Mouse (Mus musculus): ENCODE data around the gene Cckar. TPM values are rescaled to one million over a fixed set of nuclear protein-coding genes. Genes with fewer than 3 reads are reported as not detected.
"Not testable (repeated sequence)": the region's sequence is repeated elsewhere in the genome, so short reads cannot be mapped to it uniquely, and the experiment has no call there.

The Cckar gene
- polyA plus RNA-seq, 1 experiment from 2014 or later, result 1.1 TPM

DNA sequence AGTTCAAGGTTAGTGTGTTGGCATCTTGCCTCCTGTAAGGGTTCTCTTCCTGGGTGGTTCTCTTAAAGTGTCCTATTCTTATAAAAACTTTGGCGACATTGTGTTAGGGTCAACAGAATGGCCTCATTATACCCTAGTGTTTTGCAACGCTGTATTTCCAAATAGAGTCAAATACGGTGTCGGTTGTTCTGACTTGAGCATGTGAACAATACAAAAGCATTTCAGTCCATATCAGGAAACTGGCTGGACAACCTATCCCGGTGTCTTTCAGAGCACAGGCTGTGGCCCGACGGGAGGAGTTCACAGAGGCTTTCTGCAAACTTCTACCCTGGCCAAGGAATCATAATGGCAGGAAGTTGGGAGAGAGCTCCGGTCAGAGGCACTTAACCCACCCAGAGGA, 15.4 kb downstream of the Cckar start:
- H3K36me3 ChIP-seq, result no peaks in the 10 kb centered on the region

DNA sequence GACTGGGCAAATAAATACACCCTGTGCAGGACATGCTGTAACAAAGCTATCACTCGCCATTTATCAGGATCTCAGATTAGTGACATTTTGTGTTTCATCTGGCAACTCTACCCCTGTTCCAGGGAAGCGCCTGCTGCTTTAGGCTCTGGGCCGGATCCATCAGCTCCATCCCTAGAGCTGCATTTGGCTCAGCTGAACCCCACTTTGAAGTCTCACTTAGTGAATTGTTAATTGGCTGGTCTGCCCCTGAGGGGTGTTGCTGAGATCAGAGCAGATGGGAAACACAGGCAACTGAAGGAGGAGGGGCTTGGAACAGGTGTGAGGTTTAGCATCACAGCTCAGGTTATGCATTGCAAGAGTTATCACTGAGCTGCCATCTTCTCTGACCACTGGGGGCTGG, 15.9 kb downstream of the Cckar start:
- 72% methylated on average over 3 of the region's 3 CpGs for WGBS
- Histone ChIP-seq H3K9ac (no peak overlapping the region), H3K36me3 (no peaks in the 10 kb centered on the region), H3K4me1 (replicated peaks) (no peaks in the 10 kb centered on the region), H3K4me3 (no peak overlapping the region), H3K9me3 (no peaks in the 10 kb centered on the region), H3K27me3 (no peaks in the 10 kb centered on the region), H3K27ac (replicated peaks) (no peak overlapping the region), H3K4me2 (no peak overlapping the region)
- ATAC-seq (ENCODE audit: low FRiP score, low read depth), result no peak

More for the DNA sequence above, 15.4 kb downstream of the Cckar start:
- no peaks in the 10 kb centered on the region for H3K27me3 ChIP-seq
- no peaks in the 10 kb centered on the region for H3K4me1 ChIP-seq (replicated peaks)
- ATAC-seq (ENCODE audit: low FRiP score, low read depth), result no peak
- H3K4me3 ChIP-seq, result no peak overlapping the region
- no peak overlapping the region for H3K9ac ChIP-seq
- 90% methylated on average over 8 of the region's 8 CpGs for WGBS
- no peak overlapping the region for H3K27ac ChIP-seq (replicated peaks)
- H3K9me3 ChIP-seq, result no peaks in the 10 kb centered on the region
- H3K4me2 ChIP-seq, result no peak overlapping the region

DNA sequence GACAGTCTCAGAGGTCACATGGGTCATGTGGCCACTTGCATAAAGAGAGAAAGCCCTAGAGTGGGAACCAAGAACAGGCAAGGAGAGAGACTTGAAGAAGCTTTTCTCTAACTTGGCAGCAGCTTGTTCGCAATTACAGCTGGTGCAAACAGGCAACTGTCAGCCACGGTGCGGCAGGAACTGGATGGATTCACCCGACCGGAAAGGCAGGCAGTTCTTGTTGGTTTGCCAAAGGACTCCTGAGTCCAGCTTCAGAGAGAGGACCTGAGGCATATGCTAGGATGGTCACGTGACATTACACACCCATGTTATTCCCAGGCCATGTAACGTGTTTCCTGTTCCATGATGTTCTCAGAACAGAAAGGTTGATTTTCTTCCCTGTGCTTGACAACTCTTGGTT, 19.2 kb downstream of the Cckar start:
- Histone ChIP-seq H3K4me1 (replicated peaks) (no peaks in the 10 kb centered on the region), H3K4me3 (no peak overlapping the region), H3K4me2 (no peak overlapping the region), H3K27ac (replicated peaks) (no peak overlapping the region), H3K36me3 (no peaks in the 10 kb centered on the region), H3K27me3 (no peaks in the 10 kb centered on the region), H3K9me3 (no peaks in the 10 kb centered on the region), H3K9ac (no peak overlapping the region)
- 81% methylated on average over 7 of the region's 7 CpGs for WGBS
- ATAC-seq (ENCODE audit: low FRiP score, low read depth), result no peak

DNA sequence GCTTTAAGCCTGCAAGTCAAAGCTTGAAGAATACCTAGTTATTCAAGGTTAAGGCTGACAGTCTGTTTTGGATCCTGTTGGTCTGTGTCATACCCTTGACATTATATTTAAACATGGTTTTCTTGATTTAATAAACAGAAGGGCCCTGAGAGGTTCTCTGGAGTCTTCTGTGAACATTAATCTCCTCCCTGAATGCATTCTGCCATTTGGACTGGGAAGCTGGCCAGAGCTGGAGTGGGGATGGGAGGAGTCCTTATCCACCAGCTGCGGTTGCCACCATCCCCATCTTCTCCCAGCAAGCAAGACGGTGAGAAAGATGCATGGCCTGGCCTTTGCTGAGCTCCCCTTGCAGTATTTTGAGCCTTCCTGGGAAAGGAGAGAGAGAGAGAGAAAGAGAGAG, 21.1 kb downstream of the Cckar start:
- Histone ChIP-seq H3K27me3 (no peaks in the 10 kb centered on the region), H3K4me1 (replicated peaks) (no peaks in the 10 kb centered on the region), H3K9me3 (no peaks in the 10 kb centered on the region), H3K36me3 (no peaks in the 10 kb centered on the region), H3K4me3 (no peak overlapping the region), H3K9ac (no peak overlapping the region), H3K4me2 (no peak overlapping the region), H3K27ac (replicated peaks) (no peak overlapping the region)
- no peak for ATAC-seq (ENCODE audit: low FRiP score, low read depth)
- WGBS, result 69% methylated on average over 2 of the region's 2 CpGs

DNA sequence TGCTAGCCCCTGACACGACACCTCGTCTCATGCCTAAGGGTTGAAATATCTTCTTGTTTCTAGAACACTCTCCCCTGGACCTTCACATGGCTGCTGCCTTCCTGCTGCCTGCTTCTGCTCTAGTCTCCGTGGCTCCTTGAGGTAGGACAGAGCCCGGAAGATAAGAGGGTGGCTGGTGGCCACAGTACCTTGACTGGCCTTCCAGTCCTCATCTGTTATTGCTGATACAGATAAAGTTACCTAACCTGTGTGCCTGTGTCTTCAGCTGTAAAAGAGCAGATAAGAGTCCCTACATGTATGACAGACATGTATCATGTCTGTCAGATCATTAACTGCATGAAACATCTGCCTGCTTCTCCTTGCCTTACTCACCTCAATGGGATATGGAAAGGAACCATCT, 21.9 kb downstream of the Cckar start:
- H3K27ac ChIP-seq (replicated peaks), result no peak overlapping the region
- H3K4me1 ChIP-seq (replicated peaks), result no peaks in the 10 kb centered on the region
- no peak for ATAC-seq (ENCODE audit: low FRiP score, low read depth)
- H3K9me3 ChIP-seq, result no peaks in the 10 kb centered on the region
- no peaks in the 10 kb centered on the region for H3K36me3 ChIP-seq
- no peaks in the 10 kb centered on the region for H3K27me3 ChIP-seq
- WGBS, result 94% methylated on average over 4 of the region's 4 CpGs
- H3K4me3 ChIP-seq, result no peak overlapping the region
- H3K4me2 ChIP-seq, result no peak overlapping the region
- no peak overlapping the region for H3K9ac ChIP-seq

DNA sequence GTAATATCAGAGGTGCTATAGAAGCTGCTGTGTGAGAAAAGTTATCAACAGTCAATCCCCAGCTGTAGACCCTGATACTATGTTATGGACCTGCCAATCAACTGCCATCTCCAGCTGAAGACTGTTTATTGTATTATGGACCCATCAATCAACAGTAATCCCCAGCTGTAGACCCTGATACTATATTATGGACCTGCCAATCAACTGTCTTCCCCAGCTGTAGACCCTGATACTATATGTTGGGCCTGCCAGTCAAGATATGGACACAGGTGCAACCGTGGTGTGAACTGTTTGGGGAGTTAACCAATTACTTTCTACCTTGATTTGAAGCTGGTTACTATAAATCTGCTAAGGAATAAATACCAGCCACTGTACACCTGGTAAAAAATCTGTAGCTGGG, 23.1 kb downstream of the Cckar start:
- Histone ChIP-seq H3K9ac (no peak overlapping the region), H3K4me3 (no peak overlapping the region), H3K4me2 (no peak overlapping the region), H3K36me3 (no peaks in the 10 kb centered on the region), H3K4me1 (replicated peaks) (no peaks in the 10 kb centered on the region), H3K27ac (replicated peaks) (no peak overlapping the region), H3K27me3 (no peaks in the 10 kb centered on the region), H3K9me3 (no peaks in the 10 kb centered on the region)
- 74% methylated on average over 1 of the region's 1 CpGs for whole genome bisulfite sequencing
- no peak for ATAC-seq (ENCODE audit: low FRiP score, low read depth)

DNA sequence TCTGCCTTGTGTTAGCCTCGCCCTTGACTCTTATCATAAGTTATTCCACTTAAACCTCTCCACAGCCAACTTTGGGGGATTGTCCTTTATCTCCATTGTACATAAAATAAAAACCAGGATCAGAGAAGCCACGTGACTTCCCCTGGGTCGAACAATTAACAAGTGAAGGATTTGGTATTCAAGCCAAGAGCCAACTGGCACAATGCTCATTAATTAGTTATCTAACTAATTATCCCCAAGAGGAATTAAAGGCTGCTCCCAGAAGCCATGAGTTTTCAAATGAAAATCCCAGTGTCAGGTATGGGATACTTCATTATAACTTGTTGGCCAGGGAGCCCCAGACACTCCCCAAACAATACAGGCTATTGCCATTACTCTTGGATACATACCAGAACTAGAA, 23.6 kb downstream of the Cckar start:
- no peak overlapping the region for H3K4me3 ChIP-seq
- H3K4me2 ChIP-seq, result no peak overlapping the region
- H3K9me3 ChIP-seq, result no peaks in the 10 kb centered on the region
- no peak overlapping the region for H3K9ac ChIP-seq
- H3K27me3 ChIP-seq, result no peaks in the 10 kb centered on the region
- 63% methylated on average over 3 of the region's 3 CpGs for WGBS
- H3K4me1 ChIP-seq (replicated peaks), result no peaks in the 10 kb centered on the region
- no peaks in the 10 kb centered on the region for H3K36me3 ChIP-seq
- ATAC-seq (ENCODE audit: low FRiP score, low read depth), result no peak
- no peak overlapping the region for H3K27ac ChIP-seq (replicated peaks)

DNA sequence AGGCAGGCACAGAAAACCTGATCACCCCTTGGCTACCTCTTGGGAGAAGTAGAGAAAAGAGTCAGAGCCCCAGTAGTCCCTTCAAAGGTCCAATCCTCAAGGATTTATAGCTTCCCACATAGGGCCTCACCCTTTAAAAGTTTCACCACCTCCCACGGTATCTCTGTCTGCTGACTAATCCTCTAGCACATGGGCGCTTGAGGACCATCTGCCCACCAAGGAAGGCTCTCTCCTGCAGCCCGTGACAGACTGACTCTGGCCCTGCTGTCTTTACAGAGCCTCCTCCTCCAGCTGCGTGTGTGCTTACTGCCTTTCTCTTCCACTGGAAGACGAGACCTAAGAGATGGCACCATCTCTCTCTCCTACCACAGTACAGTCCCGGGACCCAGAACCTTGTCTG, 27.9 kb downstream of the Cckar start:
- H3K9me3 ChIP-seq, result no peaks in the 10 kb centered on the region
- 77% methylated on average over 6 of the region's 6 CpGs for WGBS
- H3K36me3 ChIP-seq, result no peaks in the 10 kb centered on the region
- no peak overlapping the region for H3K4me3 ChIP-seq
- 0 out of 2 replicates have a peak, but pooled peaks cover 4% of the 10 kb centered on the region for H3K4me1 ChIP-seq (replicated peaks)
- no peak for ATAC-seq (ENCODE audit: low FRiP score, low read depth)
- no peak overlapping the region for H3K9ac ChIP-seq
- H3K4me2 ChIP-seq, result no peak overlapping the region
- no peak overlapping the region for H3K27ac ChIP-seq (replicated peaks)
- H3K27me3 ChIP-seq, result no peaks in the 10 kb centered on the region

DNA sequence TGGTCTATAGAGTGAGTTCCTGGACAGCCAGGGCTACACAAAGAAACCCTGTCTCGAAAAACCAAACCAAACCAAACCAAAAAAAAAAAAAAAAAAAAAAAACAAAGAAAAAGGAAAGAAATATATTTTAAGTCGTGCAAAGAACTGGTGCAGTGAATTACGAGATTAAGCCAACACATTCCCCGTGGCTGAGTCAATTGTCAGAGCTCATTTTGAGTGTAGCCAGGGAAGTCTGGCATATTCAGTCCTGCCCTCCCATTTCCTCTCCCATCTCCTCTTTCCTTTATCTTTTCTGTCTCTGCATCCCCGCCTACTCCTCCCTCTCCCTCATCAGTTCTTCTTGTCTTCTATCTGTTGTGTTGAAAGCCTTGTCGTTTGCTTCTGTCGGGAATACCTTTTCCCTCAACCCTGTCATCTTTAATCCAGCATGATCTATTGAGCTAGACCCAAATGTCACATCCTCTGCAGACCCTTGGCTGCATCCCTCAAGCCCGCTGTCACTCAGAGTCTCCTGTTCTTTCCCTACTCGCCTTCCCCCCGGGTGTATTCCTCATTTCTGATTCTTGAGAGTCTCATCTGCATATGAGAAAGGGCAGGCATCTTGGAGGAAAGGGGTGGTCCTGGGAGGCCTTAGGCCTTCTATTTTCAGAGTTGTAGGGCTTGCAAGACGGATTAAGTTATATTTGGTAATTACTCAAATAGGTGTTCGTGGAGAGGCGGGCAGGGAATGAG, 29.3 kb downstream of the Cckar start:
- Histone ChIP-seq H3K27ac (replicated peaks) (no peak overlapping the region), H3K9ac (no peak overlapping the region), H3K4me3 (no peak overlapping the region), H3K4me1 (replicated peaks) (0 out of 2 replicates have a peak, but pooled peaks cover 4% of the 10 kb centered on the region), H3K36me3 (no peaks in the 10 kb centered on the region), H3K27me3 (no peaks in the 10 kb centered on the region), H3K9me3 (no peaks in the 10 kb centered on the region), H3K4me2 (no peak overlapping the region)
- ATAC-seq (ENCODE audit: low FRiP score, low read depth), result no peak
- WGBS, result 44% methylated on average over 13 of the region's 13 CpGs

DNA sequence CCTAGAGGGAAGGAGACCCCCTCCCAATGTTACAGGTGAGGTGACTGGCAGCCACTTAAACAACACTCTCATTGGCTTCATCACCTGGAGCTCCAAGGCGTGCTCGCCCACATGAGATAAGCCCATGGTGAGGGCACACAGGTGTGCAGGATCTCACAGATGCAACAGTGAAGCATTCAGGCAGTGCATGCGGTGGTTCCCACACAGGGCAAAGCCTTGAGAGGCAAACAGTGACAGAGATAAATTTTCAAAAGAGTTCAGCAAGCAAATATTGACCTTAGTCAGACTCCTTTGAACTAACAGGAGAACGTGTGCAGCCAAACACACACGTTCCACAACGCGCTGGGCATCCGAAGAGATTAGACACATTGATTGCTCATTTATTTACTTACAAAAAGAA, 30.8 kb downstream of the Cckar start:
- Histone ChIP-seq H3K36me3 (no peaks in the 10 kb centered on the region), H3K4me1 (replicated peaks) (0 out of 2 replicates have a peak, but pooled peaks cover 4% of the 10 kb centered on the region), H3K4me2 (no peak overlapping the region), H3K9ac (no peak overlapping the region), H3K27me3 (no peaks in the 10 kb centered on the region), H3K9me3 (no peaks in the 10 kb centered on the region), H3K4me3 (no peak overlapping the region), H3K27ac (replicated peaks) (no peak overlapping the region)
- no peak for ATAC-seq (ENCODE audit: low FRiP score, low read depth)
- 89% methylated on average over 8 of the region's 8 CpGs for WGBS

DNA sequence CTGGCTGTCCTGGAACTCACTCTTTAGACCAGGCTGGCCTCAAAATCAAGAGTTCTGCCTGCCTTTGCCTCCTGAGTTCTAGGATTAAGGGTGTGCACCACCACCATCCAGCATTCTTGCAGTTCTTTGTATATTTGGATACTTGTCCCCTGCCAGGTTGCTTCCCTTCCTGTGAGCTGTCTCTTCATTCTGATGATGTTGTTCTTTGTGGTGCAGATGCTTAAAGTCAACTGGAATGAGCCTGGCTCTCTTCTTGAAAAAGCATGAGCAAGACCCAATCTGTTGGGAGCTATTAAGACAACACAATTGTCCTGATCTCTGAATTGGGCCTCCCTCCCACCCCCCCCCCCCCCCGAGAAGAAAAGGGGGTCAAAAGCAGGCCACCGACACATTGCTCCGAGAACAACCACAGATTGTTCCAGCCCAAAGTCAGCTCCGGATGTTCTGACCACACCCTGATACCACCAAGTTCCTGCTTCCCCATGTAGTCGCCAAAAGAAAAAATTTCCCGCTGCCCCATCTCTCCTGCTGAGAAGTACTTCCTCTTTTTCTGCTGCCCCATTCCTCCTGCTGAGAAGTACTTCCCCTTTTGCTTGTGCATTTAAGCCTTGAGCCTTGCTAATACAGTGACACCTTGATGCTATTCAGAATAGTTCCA, 33.9 kb downstream of the Cckar start:
- 93% methylated on average over 5 of the region's 6 CpGs for WGBS

DNA sequence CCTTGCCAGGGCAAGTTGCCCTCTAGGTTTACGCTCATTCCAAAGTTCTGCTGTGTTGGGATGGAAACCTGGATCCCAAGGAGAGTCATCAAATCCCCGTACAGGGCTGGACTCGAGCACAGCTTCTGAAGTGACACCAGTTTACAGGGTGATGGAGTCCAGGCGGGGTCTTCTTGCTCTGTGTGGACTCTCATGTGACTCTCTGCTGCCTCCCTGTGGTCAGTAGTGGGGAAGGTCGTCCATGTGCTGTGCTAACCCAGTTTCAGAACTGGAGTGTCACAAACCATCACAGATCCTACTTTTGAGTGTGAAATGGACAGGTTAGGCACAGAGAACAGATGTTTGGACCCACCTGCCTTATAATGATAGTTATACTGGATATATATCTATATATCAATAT, 35.2 kb downstream of the Cckar start:
- Histone ChIP-seq H3K4me3 (no peak overlapping the region), H3K27ac (replicated peaks) (no peak overlapping the region), H3K4me1 (replicated peaks) (no peaks in the 10 kb centered on the region), H3K9ac (no peak overlapping the region), H3K27me3 (no peaks in the 10 kb centered on the region), H3K36me3 (no peaks in the 10 kb centered on the region), H3K9me3 (no peaks in the 10 kb centered on the region), H3K4me2 (no peak overlapping the region)
- WGBS, result 25% methylated on average over 5 of the region's 5 CpGs
- peak; percentile 83 for ATAC-seq (ENCODE audit: low FRiP score, low read depth)

More for the DNA sequence above, 33.9 kb downstream of the Cckar start:
- not testable (repeated sequence) for H3K4me1 ChIP-seq (replicated peaks); H3K36me3 ChIP-seq; H3K4me2 ChIP-seq; H3K9ac ChIP-seq; H3K9me3 ChIP-seq; H3K27me3 ChIP-seq; H3K4me3 ChIP-seq; ATAC-seq (ENCODE audit: low FRiP score, low read depth); H3K27ac ChIP-seq (replicated peaks)

Measured in hindbrain, embryonic 15.5 days (tissue).